ENCODE assay signal across 12 mouse cellular contexts in genomic region chr9:88439991-88440390, GRCm38 (mm10). TPM values are rescaled to one million over a fixed set of nuclear protein-coding genes. Genes with fewer than 3 reads are reported as not detected.
DNase-seq lines count a peak whose midpoint lies in the region; ATAC-seq lines count a peak whose summit lies in the region.
"Had no signal": no experiment of that assay in that cellular context is flagged by ENCODE, and none has a peak within 500 bp of the region (broad histone marks: within the 10 kb centered on the region; RNA-seq: fewer than 3 reads in every experiment).

No protein-coding gene starts in this region.

- DNase-seq in heart, postnatal 10 days = no peak
- no peak for DNase-seq in embryo, embryonic 10 days (ENCODE audit: low spot score)
- no peak for DNase-seq in urinary bladder, postnatal 10 days (ENCODE audit: low spot score)
- DNase-seq: gastrocnemius, postnatal 25 days; thymus, postnatal 36 days had no signal

- no peak overlapping the region for H3K9ac ChIP-seq in heart, embryonic 11.5 days (ENCODE audit: low read depth, low read length)
- no peak overlapping the region for H3K9ac ChIP-seq in midbrain, embryonic 12.5 days (replicated peaks)
- H3K9ac ChIP-seq in midbrain, embryonic 13.5 days (replicated peaks) = no peak overlapping the region
- no peak overlapping the region for H3K9ac ChIP-seq in limb, embryonic 12.5 days (replicated peaks)
- no peak overlapping the region for H3K9ac ChIP-seq in neural tube, embryonic 14.5 days (replicated peaks; ENCODE audit: low read depth, low read length)

- ATAC-seq in heart, embryonic 11.5 days (replicated peaks; ENCODE audit: insufficient number of reproducible peaks, low FRiP score, low TSS enrichment) = no peak
- no peak for ATAC-seq in midbrain, embryonic 12.5 days (ENCODE audit: low FRiP score, low read depth)
- ATAC-seq in midbrain, embryonic 13.5 days = no peak
- no peak for ATAC-seq in limb, embryonic 12.5 days (ENCODE audit: insufficient number of reproducible peaks, insufficient read depth, low FRiP score, low TSS enrichment, low read depth)
- ATAC-seq in neural tube, embryonic 14.5 days (ENCODE audit: low read depth) = no peak

- peak overlapping the region; percentile 85 for H3K4me2 ChIP-seq in heart, embryonic 11.5 days
- peak overlapping the region; percentile 90 for H3K4me2 ChIP-seq in midbrain, embryonic 12.5 days (replicated peaks)
- H3K4me2 ChIP-seq in midbrain, embryonic 13.5 days (replicated peaks) = no peak overlapping the region
- peak overlapping the region; percentile 83 for H3K4me2 ChIP-seq in limb, embryonic 12.5 days
- peak overlapping the region; percentile 67; the same call in 1 of the 2 replicates for H3K4me2 ChIP-seq in neural tube, embryonic 14.5 days (ENCODE audit: low read depth, low read length)

- H3K36me3 ChIP-seq in heart, embryonic 11.5 days (ENCODE audit: control insufficient read depth, insufficient read depth, low read length) = peaks cover 5% of the 10 kb centered on the region; the same call in 1 of the 2 replicates
- peaks cover 5% of the 10 kb centered on the region for H3K36me3 ChIP-seq in midbrain, embryonic 12.5 days
- peaks cover 4% of the 10 kb centered on the region for H3K36me3 ChIP-seq in midbrain, embryonic 13.5 days
- peaks cover 5% of the 10 kb centered on the region; the same call in 1 of the 2 replicates for H3K36me3 ChIP-seq in limb, embryonic 12.5 days
- H3K36me3 ChIP-seq in neural tube, embryonic 14.5 days (ENCODE audit: control insufficient read depth, insufficient read depth, low read length) = no peaks in the 10 kb centered on the region

- no peaks in the 10 kb centered on the region for H3K9me3 ChIP-seq in heart, embryonic 11.5 days (replicated peaks; ENCODE audit: control insufficient read depth, low read length)
- H3K9me3 ChIP-seq in midbrain, embryonic 12.5 days = no peaks in the 10 kb centered on the region
- no peaks in the 10 kb centered on the region for H3K9me3 ChIP-seq in midbrain, embryonic 13.5 days
- H3K9me3 ChIP-seq in limb, embryonic 12.5 days = no peaks in the 10 kb centered on the region
- no peaks in the 10 kb centered on the region for H3K9me3 ChIP-seq in neural tube, embryonic 14.5 days (ENCODE audit: control insufficient read depth, low read length)
- H3K9me3 ChIP-seq: limb, embryonic 13.5 days had no signal

- intact Hi-C loops in heart, postnatal 10 days (cut with DNase I) = loop anchor here (2.0 kb wide), 1 partner anchor 83 kb away; no protein-coding TSS in a partner anchor

- no peak overlapping the region for H3K27ac ChIP-seq in heart, embryonic 11.5 days (ENCODE audit: low read depth, low read length)
- H3K27ac ChIP-seq in midbrain, embryonic 12.5 days (replicated peaks) = no peak overlapping the region
- no peak overlapping the region for H3K27ac ChIP-seq in midbrain, embryonic 13.5 days
- no peak overlapping the region for H3K27ac ChIP-seq in limb, embryonic 12.5 days
- no peak overlapping the region for H3K27ac ChIP-seq in neural tube, embryonic 14.5 days (ENCODE audit: low read depth, low read length)

- peaks cover 4% of the 10 kb centered on the region; the same call in 1 of the 2 replicates for H3K4me1 ChIP-seq in heart, embryonic 11.5 days (ENCODE audit: control insufficient read depth, insufficient read depth, low read length)
- peaks cover 11% of the 10 kb centered on the region for H3K4me1 ChIP-seq in midbrain, embryonic 12.5 days
- peaks cover 27% of the 10 kb centered on the region for H3K4me1 ChIP-seq in midbrain, embryonic 13.5 days (replicated peaks)
- peaks cover 7% of the 10 kb centered on the region; the same call in 1 of the 2 replicates for H3K4me1 ChIP-seq in limb, embryonic 12.5 days (replicated peaks)
- H3K4me1 ChIP-seq in neural tube, embryonic 14.5 days (ENCODE audit: control insufficient read depth, insufficient read depth, low read length) = no peaks in the 10 kb centered on the region; the same call in 1 of the 2 replicates

- no peak overlapping the region for H3K4me3 ChIP-seq in heart, embryonic 11.5 days (ENCODE audit: low read depth, low read length)
- no peak overlapping the region for H3K4me3 ChIP-seq in midbrain, embryonic 12.5 days
- H3K4me3 ChIP-seq in midbrain, embryonic 13.5 days (replicated peaks) = no peak overlapping the region
- no peak overlapping the region for H3K4me3 ChIP-seq in limb, embryonic 12.5 days (replicated peaks)
- no peak overlapping the region for H3K4me3 ChIP-seq in neural tube, embryonic 14.5 days (ENCODE audit: low read depth, low read length)

- WGBS in heart, embryonic 11.5 days (ENCODE audit: insufficient replicate concordance) = 31% methylated on average over 5 of the region's 5 CpGs
- WGBS in midbrain, embryonic 12.5 days = 22% methylated on average over 5 of the region's 5 CpGs
- 26% methylated on average over 5 of the region's 5 CpGs for WGBS in midbrain, embryonic 13.5 days
- 29% methylated on average over 5 of the region's 5 CpGs for WGBS in limb, embryonic 12.5 days
- 31% methylated on average over 5 of the region's 5 CpGs for WGBS in neural tube, embryonic 14.5 days

- H3K27me3 ChIP-seq in heart, embryonic 11.5 days (ENCODE audit: control insufficient read depth, insufficient read depth, low read length) = no peaks in the 10 kb centered on the region
- no peaks in the 10 kb centered on the region for H3K27me3 ChIP-seq in midbrain, embryonic 12.5 days
- H3K27me3 ChIP-seq in midbrain, embryonic 13.5 days = no peaks in the 10 kb centered on the region
- no peaks in the 10 kb centered on the region for H3K27me3 ChIP-seq in limb, embryonic 12.5 days
- no peaks in the 10 kb centered on the region for H3K27me3 ChIP-seq in neural tube, embryonic 14.5 days (ENCODE audit: control insufficient read depth, insufficient read depth, low read length)
- H3K27me3 ChIP-seq: limb, embryonic 13.5 days had no signal

RNA-seq across cellular contexts. Expression of gene Snx14, which starts 1.2 kb away (rescaled TPM):
- 28.3 and 28.9 TPM in 2 replicates for polyA plus RNA-seq in heart, embryonic 11.5 days (2014; fragmentation: Nextera tagmentation; extraction: Ambion mirVana)
- total RNA-seq in heart, postnatal 10 days (2021) = 10 to 100 TPM; 32.1 to 32.5 TPM
- 22.2 and 24.1 TPM in 2 replicates for polyA plus RNA-seq in midbrain, embryonic 12.5 days (2016; fragmentation: Nextera tagmentation; extraction: Ambion mirVana)
- 26.5 TPM in 2 replicates for polyA plus RNA-seq in midbrain, embryonic 13.5 days (2015; fragmentation: Nextera tagmentation; extraction: Ambion mirVana)
- polyA plus RNA-seq in limb, embryonic 12.5 days (2016; fragmentation: Nextera tagmentation; extraction: Ambion mirVana) = 23.2 and 24.9 TPM in 2 replicates
- polyA plus RNA-seq in neural tube, embryonic 14.5 days (2014; fragmentation: Nextera tagmentation; extraction: Ambion mirVana) = 31.6 and 34.9 TPM in 2 replicates

RNA-seq across cellular contexts. Expression of gene Gm20537, which starts 16.4 kb away (rescaled TPM):
- polyA plus RNA-seq in heart, embryonic 11.5 days (2014; fragmentation: Nextera tagmentation; extraction: Ambion mirVana) = 0.55 and 1.0 TPM in 2 replicates
- total RNA-seq in heart, postnatal 10 days (2021) = 1 to 10 TPM in 1 of 2 experiments, under 1 TPM in 1; 0.45 to 1.1 TPM
- polyA plus RNA-seq in midbrain, embryonic 12.5 days (2016; fragmentation: Nextera tagmentation; extraction: Ambion mirVana) = 0.42 and 1.8 TPM in 2 replicates
- 0.62 and 1.5 TPM in 2 replicates for polyA plus RNA-seq in midbrain, embryonic 13.5 days (2015; fragmentation: Nextera tagmentation; extraction: Ambion mirVana)
- polyA plus RNA-seq in limb, embryonic 12.5 days (2016; fragmentation: Nextera tagmentation; extraction: Ambion mirVana) = 0.93 and 1.7 TPM in 2 replicates
- 0.46 and 0.57 TPM in 2 replicates for polyA plus RNA-seq in neural tube, embryonic 14.5 days (2014; fragmentation: Nextera tagmentation; extraction: Ambion mirVana)
- polyA plus RNA-seq: kidney, postnatal 0 days had no signal

RNA-seq across cellular contexts. Expression of gene Syncrip, which starts 42.4 kb away (rescaled TPM):
- 65.3 and 70.1 TPM in 2 replicates for polyA plus RNA-seq in heart, embryonic 11.5 days (2014; fragmentation: Nextera tagmentation; extraction: Ambion mirVana)
- total RNA-seq in heart, postnatal 10 days (2021) = 10 to 100 TPM; 79.1 to 80.1 TPM
- 119 and 121 TPM in 2 replicates for polyA plus RNA-seq in midbrain, embryonic 12.5 days (2016; fragmentation: Nextera tagmentation; extraction: Ambion mirVana)
- polyA plus RNA-seq in midbrain, embryonic 13.5 days (2015; fragmentation: Nextera tagmentation; extraction: Ambion mirVana) = 95.9 and 102 TPM in 2 replicates
- polyA plus RNA-seq in limb, embryonic 12.5 days (2016; fragmentation: Nextera tagmentation; extraction: Ambion mirVana) = 124 and 132 TPM in 2 replicates
- polyA plus RNA-seq in neural tube, embryonic 14.5 days (2014; fragmentation: Nextera tagmentation; extraction: Ambion mirVana) = 86.6 and 87.8 TPM in 2 replicates
